In the genomic region with DNA sequence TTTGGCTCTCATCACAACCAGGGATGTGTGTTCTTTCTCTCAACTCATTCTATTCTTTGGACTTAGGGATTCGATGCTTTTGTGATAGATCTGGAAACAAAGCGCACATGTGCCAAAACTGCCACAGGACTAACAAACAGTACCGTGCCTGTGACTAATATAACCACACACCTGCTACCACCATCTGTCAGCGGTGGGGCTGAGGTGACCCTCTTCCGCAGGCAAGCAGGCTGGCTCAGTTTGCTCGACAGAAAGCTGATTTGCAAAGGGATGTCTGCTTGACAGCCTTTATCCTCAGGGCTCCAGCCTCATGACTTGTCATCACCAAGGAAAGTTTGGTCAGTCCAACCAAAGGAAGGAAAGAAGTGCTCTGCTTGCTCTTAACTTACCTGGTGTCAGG, we compare ENCODE assay signal across 19 mouse cellular contexts.
DNase-seq lines count a peak whose midpoint lies in the region; ATAC-seq and TF ChIP-seq lines count a peak whose summit lies in the region.
"Had no signal": no experiment of that assay in that cellular context is flagged by ENCODE, and none has a peak within 500 bp of the region (broad histone marks: within the 10 kb centered on the region; RNA-seq: fewer than 3 reads in every experiment).

No protein-coding gene starts in this region.

- H3K27ac ChIP-seq in hindbrain, embryonic 16.5 days (ENCODE audit: low read depth, low read length): no peak overlapping the region
- H3K27ac ChIP-seq: embryonic facial prominence, embryonic 12.5 days; midbrain, embryonic 13.5 days; neural tube, embryonic 15.5 days had no signal

- peak; percentile 16 for DNase-seq in layer of hippocampus, adult 11-12 months (ENCODE audit: low spot score)
- DNase-seq in layer of hippocampus, adult 9-10 months (ENCODE audit: low spot score): no peak
- DNase-seq in brain, embryonic 14.5 days (ENCODE audit: low read depth): peak; percentile 83
- DNase-seq in cerebellum, postnatal 10 days: peak; percentile 80 to 87
- no peak for DNase-seq in kidney, adult 9 months
- DNase-seq in lung, postnatal 14 days: no peak
- no peak for DNase-seq in heart, postnatal 25 days (ENCODE audit: low spot score)
- DNase-seq: adrenal gland, postnatal 14 days; gastrocnemius, postnatal 10 days; heart, postnatal 4 days; kidney, adult 2 months; right cerebral cortex, adult 18-20 months had no signal

- ATAC-seq in hindbrain, embryonic 16.5 days: peak; percentile 50; the same call in 1 of the 2 replicates
- ATAC-seq: lung, postnatal 0 days; midbrain, embryonic 13.5 days had no signal

- H3K9ac ChIP-seq in hindbrain, embryonic 16.5 days (ENCODE audit: low read depth, low read length): no peak overlapping the region
- H3K9ac ChIP-seq: embryonic facial prominence, embryonic 12.5 days; midbrain, embryonic 13.5 days; neural tube, embryonic 15.5 days had no signal

- TF ChIP-seq CTCF in brain, embryonic 14.5 days (IDR thresholded peaks at IDR 0.05; ENCODE audit: borderline replicate concordance, extremely low read depth, insufficient read depth, insufficient read length): no peak

- H3K4me3 ChIP-seq in hindbrain, embryonic 16.5 days (ENCODE audit: low read length): no peak overlapping the region
- H3K4me3 ChIP-seq: embryonic facial prominence, embryonic 12.5 days; midbrain, embryonic 13.5 days; neural tube, embryonic 15.5 days had no signal

- 54% methylated on average over 6 of the region's 6 CpGs for WGBS in hindbrain, embryonic 16.5 days

- no peak overlapping the region for H3K4me2 ChIP-seq in hindbrain, embryonic 16.5 days (ENCODE audit: low read length)
- H3K4me2 ChIP-seq: embryonic facial prominence, embryonic 12.5 days; heart, embryonic 11.5 days; liver, embryonic 11.5 days; midbrain, embryonic 13.5 days; neural tube, embryonic 15.5 days had no signal

- H3K36me3 ChIP-seq in hindbrain, embryonic 16.5 days (ENCODE audit: control insufficient read depth, insufficient read depth, low read length): no peaks in the 10 kb centered on the region
- H3K36me3 ChIP-seq: embryonic facial prominence, embryonic 12.5 days; midbrain, embryonic 13.5 days; neural tube, embryonic 15.5 days had no signal

- H3K4me1 ChIP-seq in hindbrain, embryonic 16.5 days (ENCODE audit: control insufficient read depth, insufficient read depth, low read depth, low read length): peaks cover 5% of the 10 kb centered on the region
- H3K4me1 ChIP-seq: embryonic facial prominence, embryonic 12.5 days had no signal

- no peak for TF ChIP-seq POLR2A in brain, embryonic 14.5 days (IDR thresholded peaks at IDR 0.05; ENCODE audit: borderline replicate concordance, extremely low read depth, insufficient read depth, insufficient read length, poor library complexity, severe bottlenecking)

- intact Hi-C loops in heart, postnatal 25 days (cut with DNase I): no loop called here

- H3K9me3 ChIP-seq in hindbrain, embryonic 16.5 days (ENCODE audit: control insufficient read depth, low read length): no peaks in the 10 kb centered on the region
- H3K9me3 ChIP-seq: embryonic facial prominence, embryonic 12.5 days; midbrain, embryonic 13.5 days; neural tube, embryonic 15.5 days had no signal

- H3K27me3 ChIP-seq in hindbrain, embryonic 16.5 days (replicated peaks; ENCODE audit: control insufficient read depth, insufficient read depth, low read length): no peaks in the 10 kb centered on the region
- H3K27me3 ChIP-seq: embryonic facial prominence, embryonic 12.5 days; midbrain, embryonic 13.5 days; neural tube, embryonic 15.5 days had no signal

Comparison
In these comparisons a context has a peak if more than half of its experiments do, and no peak if none do; other contexts are left out.
1. DNase-seq: peak in layer of hippocampus, adult 11-12 months (single experiment), brain, embryonic 14.5 days (single experiment) and cerebellum, postnatal 10 days (2 of 2); none in layer of hippocampus, adult 9-10 months (single experiment), kidney, adult 9 months (single experiment), lung, postnatal 14 days (single experiment) and heart, postnatal 25 days (single experiment).